Comparison of ENCODE assay signal across 27 mouse cellular contexts in genomic region chr2:59625416-59625815, GRCm38 (mm10). TPM values are rescaled to one million over a fixed set of nuclear protein-coding genes. Genes with fewer than 3 reads are reported as not detected.
DNase-seq lines count a peak whose midpoint lies in the region; ATAC-seq and TF ChIP-seq lines count a peak whose summit lies in the region.
"Had no signal": no experiment of that assay in that cellular context is flagged by ENCODE, and none has a peak within 500 bp of the region (broad histone marks: within the 10 kb centered on the region; RNA-seq: fewer than 3 reads in every experiment).

No protein-coding gene starts in this region.

- peaks cover 73% of the 10 kb centered on the region for H3K4me1 ChIP-seq in kidney, embryonic 15.5 days
- peaks cover 6% of the 10 kb centered on the region for H3K4me1 ChIP-seq in ES-Bruce4 (ENCODE audit: control insufficient read depth, insufficient read depth, low read length)
- H3K4me1 ChIP-seq in ES-E14 (ENCODE audit: control insufficient read depth in 2 of 2, insufficient read depth in 2 of 2, low read length in 2 of 2, poor library complexity in 1 of 2) = peaks cover 22 to 40% of the 10 kb centered on the region in 2 experiments

- no peak overlapping the region for H3K4me3 ChIP-seq in kidney, embryonic 15.5 days (replicated peaks)
- H3K4me3 ChIP-seq in ES-Bruce4 (ENCODE audit: low read depth, low read length) (no peak overlapping the region), ES-E14 (ENCODE audit: insufficient read depth in 1 of 2, low read depth in 1 of 2, low read length in 2 of 2, poor library complexity in 1 of 2, severe bottlenecking in 1 of 2) (no peak overlapping the region)
- H3K4me3 ChIP-seq: embryonic facial prominence, embryonic 13.5 days; embryonic facial prominence, embryonic 15.5 days; erythroblast, embryonic 14.5 days; forebrain, embryonic 10.5 days; forebrain, embryonic 12.5 days had no signal

- H3K36me3 ChIP-seq in kidney, embryonic 15.5 days = peaks cover 6% of the 10 kb centered on the region; the same call in 1 of the 2 replicates
- H3K36me3 ChIP-seq in ES-Bruce4 (ENCODE audit: control insufficient read depth, insufficient read depth, low read length, poor library complexity, severe bottlenecking) = no peaks in the 10 kb centered on the region
- no peaks in the 10 kb centered on the region for H3K36me3 ChIP-seq in ES-E14 (ENCODE audit: control insufficient read depth, insufficient read depth, low read length, poor library complexity, severe bottlenecking)
- H3K36me3 ChIP-seq: embryonic facial prominence, embryonic 13.5 days; embryonic facial prominence, embryonic 15.5 days; forebrain, embryonic 12.5 days had no signal

- no peaks in the 10 kb centered on the region for H3K9me3 ChIP-seq in kidney, embryonic 15.5 days (replicated peaks)
- H3K9me3 ChIP-seq in ES-Bruce4 (replicated peaks; ENCODE audit: control insufficient read depth, insufficient read depth, low read length, poor library complexity, severe bottlenecking) (no peaks in the 10 kb centered on the region), ES-E14 (ENCODE audit: control insufficient read depth, insufficient read depth, low read depth, low read length) (no peaks in the 10 kb centered on the region)
- H3K9me3 ChIP-seq: embryonic facial prominence, embryonic 13.5 days; embryonic facial prominence, embryonic 15.5 days; forebrain, embryonic 10.5 days; forebrain, embryonic 12.5 days had no signal

- WGBS in kidney, embryonic 15.5 days = 66% methylated on average over 2 of the region's 2 CpGs

- ATAC-seq in kidney, embryonic 15.5 days (replicated peaks; ENCODE audit: low FRiP score) = no peak
- ATAC-seq: CD4-positive, CD25-positive, alpha-beta regulatory T cell, adult 4 months; forebrain, embryonic 14.5 days; forebrain, embryonic 16.5 days had no signal

- no peak for TF ChIP-seq POLR2A in ES-Bruce4 (IDR thresholded peaks at IDR 0.05; ENCODE audit: insufficient read depth, low read length)

- DNase-seq in kidney, postnatal 10 days = no peak
- no peak for DNase-seq in ES-E14 (ENCODE audit: low read depth, low spot score)
- peak; percentile 80 for DNase-seq in ZHBTc4 (ENCODE audit: low read depth, low spot score)
- no peak for DNase-seq in retina, postnatal 1 day
- DNase-seq in frontal cortex, adult 2 months (ENCODE audit: extremely low spot score in 1 of 2, low spot score in 1 of 2) = no peak
- DNase-seq: adrenal gland, adult 2 months; adrenal gland, postnatal 10 days; adrenal gland, postnatal 25 days; B cell, adult 2 months; cerebellum, adult 11 months; cerebellum, adult 18-20 months; cerebellum, adult 8-10 months; cerebellum, adult 9-11 months; cerebellum, postnatal 14 days; cerebellum, postnatal 36 days; embryo, embryonic 11 days had no signal

- H3K4me2 ChIP-seq in kidney, embryonic 15.5 days = no peak overlapping the region
- H3K4me2 ChIP-seq: embryonic facial prominence, embryonic 13.5 days; embryonic facial prominence, embryonic 15.5 days; forebrain, embryonic 12.5 days had no signal

- in situ Hi-C loops in ES-E14 (cut with MboI; ENCODE audit: low sequenced_read_pairs in 2 of 2, unreplicated experiment in 2 of 2) = no loop called here

- H3K9ac ChIP-seq in kidney, embryonic 15.5 days = no peak overlapping the region
- H3K9ac ChIP-seq in ES-Bruce4 (ENCODE audit: low read depth, poor library complexity, severe bottlenecking) = no peak overlapping the region
- no peak overlapping the region for H3K9ac ChIP-seq in ES-E14 (ENCODE audit: insufficient read depth, low read depth, low read length, poor library complexity, severe bottlenecking)
- H3K9ac ChIP-seq: embryonic facial prominence, embryonic 13.5 days; embryonic facial prominence, embryonic 15.5 days; forebrain, embryonic 12.5 days had no signal

- H3K27ac ChIP-seq in kidney, embryonic 15.5 days = peak overlapping the region; percentile 64
- H3K27ac ChIP-seq in ES-Bruce4 (ENCODE audit: insufficient read depth, low read length) (peak overlapping the region; percentile 25; the same call in 1 of the 2 replicates), ES-E14 (ENCODE audit: insufficient read depth, low read depth, low read length, poor library complexity, severe bottlenecking) (peak overlapping the region; percentile 22; the same call in 1 of the 2 replicates)
- H3K27ac ChIP-seq: embryonic facial prominence, embryonic 13.5 days; embryonic facial prominence, embryonic 15.5 days; forebrain, embryonic 10.5 days; forebrain, embryonic 12.5 days had no signal

- TF ChIP-seq EP300 in ES-Bruce4 (IDR thresholded peaks at IDR 0.05; ENCODE audit: insufficient read depth, low read depth, low read length) = no peak

- no peak for TF ChIP-seq CTCF in ES-Bruce4 (IDR thresholded peaks at IDR 0.05; ENCODE audit: low read depth, low read length)

- H3K27me3 ChIP-seq in kidney, embryonic 15.5 days = no peaks in the 10 kb centered on the region
- no peaks in the 10 kb centered on the region for H3K27me3 ChIP-seq in ES-Bruce4 (ENCODE audit: control insufficient read depth, insufficient read depth, low read length, poor library complexity, severe bottlenecking)
- H3K27me3 ChIP-seq: CH12.LX; embryonic facial prominence, embryonic 13.5 days; embryonic facial prominence, embryonic 15.5 days; forebrain, embryonic 12.5 days had no signal

TF ChIP-seq in ES-E14, 5 proteins besides CTCF, POLR2A, EP300 and RAD21:
- TF ChIP-seq ZC3H11A (IDR thresholded peaks at IDR 0.05; ENCODE audit: borderline replicate concordance, low read depth, low read length) = no peak
- no peak for TF ChIP-seq HCFC1 (IDR thresholded peaks at IDR 0.05; ENCODE audit: borderline replicate concordance, insufficient read depth, low read length)
- TF ChIP-seq CHD2 (IDR thresholded peaks at IDR 0.05; ENCODE audit: low read depth, low read length) = no peak; the same call in 1 of the 2 replicates
- TF ChIP-seq ZNF384 (IDR thresholded peaks at IDR 0.05; ENCODE audit: low read depth, low read length) = no peak
- TF ChIP-seq MAFK (IDR thresholded peaks at IDR 0.05; ENCODE audit: insufficient read depth, low read depth, low read length) = 0 out of 2 replicates have a peak, but pooled peaks have one; percentile 10

RNA-seq across cellular contexts. Expression of gene Tanc1, which starts 13.6 kb away (rescaled TPM):
- 50.2 and 58.3 TPM in 2 replicates for polyA plus RNA-seq in kidney, embryonic 15.5 days (2015; fragmentation: Nextera tagmentation; extraction: Ambion mirVana)
- 55.2 and 62.4 TPM in 2 replicates for polyA plus RNA-seq in ES-Bruce4 (2011; ENCODE audit: insufficient read depth, insufficient read length, low read depth, missing spikeins)
- total RNA-seq in ES-E14 (2012; rRNA removed) = 28.2 and 39.5 TPM in 2 replicates
- polyA plus RNA-seq in frontal cortex, adult 2 months (2012; rRNA removed) = 8.2 and 10.2 TPM in 2 replicates
